Mouse (Mus musculus): ENCODE measurements around the gene Nfu1.

Nfu1 gene

DNA sequence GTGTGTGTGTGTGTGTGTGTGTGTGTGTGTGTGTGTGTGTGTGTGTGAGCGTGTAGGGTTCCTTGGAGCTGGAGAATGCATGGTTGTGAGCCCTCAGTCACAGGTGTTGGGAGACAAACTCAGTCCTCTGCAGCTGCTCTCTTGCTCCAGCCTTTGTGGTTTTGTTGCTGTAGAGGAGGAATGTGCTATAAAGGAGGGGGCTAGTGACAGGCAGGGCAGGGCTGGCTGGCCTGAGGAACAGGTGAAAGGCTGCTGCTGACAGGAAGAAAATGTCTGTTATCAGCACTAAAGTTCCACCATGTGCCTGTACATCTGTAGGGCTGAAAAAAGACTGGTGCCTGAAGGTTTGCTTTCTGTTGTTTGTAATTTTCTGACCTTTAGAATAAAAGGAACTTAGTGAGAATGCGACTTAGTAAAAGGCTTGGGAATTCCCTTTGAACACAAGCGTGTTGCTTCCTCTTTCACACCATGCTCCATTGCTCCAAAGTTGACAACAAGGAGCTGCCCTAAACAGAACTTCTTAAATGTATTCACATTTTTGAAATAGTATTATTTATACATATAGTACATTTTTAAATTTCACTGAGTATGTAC is 66.2 kb downstream of the Nfu1 start:
- no peak for DNase-seq (ENCODE audit: low spot score)

Measured in ovary, postnatal 36 days (tissue).